Mouse (Mus musculus): Measurements from ENCODE around the gene Cbwd1. TPM values are rescaled to one million over a fixed set of nuclear protein-coding genes. Genes with fewer than 3 reads are reported as not detected.

Cbwd1 gene
- 10 to 100 TPM; 12.4 to 16.2 TPM for total RNA-seq (2021)
- long read RNA-seq, experiment 1, transcript Cbwd1-201 (15 exons, 1,929 nt): major isoform, 5 of 14 reads
- long read RNA-seq, experiment 1, partial matches to known transcripts: 0 of 14 reads
- long read RNA-seq, experiment 1, other reads (novel, unspliced or antisense): 9 of 14 reads
- long read RNA-seq, experiment 2, partial matches to known transcripts: 1 of 17 reads
- long read RNA-seq, experiment 2, other reads (novel, unspliced or antisense): 12 of 17 reads

- Histone ChIP-seq H3K4me3 (peak within 1 kb of the TSS; percentile 76), H3K27ac (peak within 1 kb of the TSS; percentile 57; the same call in 1 of the 2 replicates)
- TF ChIP-seq CTCF (IDR thresholded peaks at IDR 0.05): peak; percentile 87
- intact Hi-C loops (cut with DNase I): loop anchor here (5.0 kb wide), 4 partner anchors 106 to 486 kb away; no protein-coding TSS in a partner anchor
- DNase-seq (ENCODE audit: extremely low spot score in 1 of 2, low spot score in 2 of 2): peak; percentile 96 to 98
These were observed at the start of gene Cbwd1 for GRCm38 (mm10) chr19:24961172-24961962. Gene Cbwd1 (minus strand): TSS chr19:24961610.

- no peak for TF ChIP-seq CTCF (IDR thresholded peaks at IDR 0.05)
- intact Hi-C loops (cut with DNase I): no loop called here
- no peak for DNase-seq (ENCODE audit: extremely low spot score in 1 of 2, low spot score in 2 of 2)
- Histone ChIP-seq H3K27ac (no peak overlapping the region), H3K4me3 (no peak overlapping the region)
These were observed 47.1 kb upstream of the Cbwd1 start for GRCm38 (mm10) chr19:25008509-25008908.

GRCm38 (mm10) chr19:25006686-25007085 lies 45.3 kb upstream of the Cbwd1 start:
- TF ChIP-seq CTCF (IDR thresholded peaks at IDR 0.05): no peak
- intact Hi-C loops (cut with DNase I): no loop called here
- Histone ChIP-seq H3K27ac (no peak overlapping the region), H3K4me3 (no peak overlapping the region)
- DNase-seq (ENCODE audit: extremely low spot score in 1 of 2, low spot score in 2 of 2): no peak

- H3K4me3 ChIP-seq: no peak overlapping the region
- TF ChIP-seq CTCF (IDR thresholded peaks at IDR 0.05): no peak
- intact Hi-C loops (cut with DNase I): no loop called here
- DNase-seq (ENCODE audit: extremely low spot score in 1 of 2, low spot score in 2 of 2): no peak
- no peak overlapping the region for H3K27ac ChIP-seq
These were observed 42.4 kb upstream of the Cbwd1 start for GRCm38 (mm10) chr19:25003810-25004209.

GRCm38 (mm10) chr19:25002828-25003227 lies 41.4 kb upstream of the Cbwd1 start:
- H3K27ac ChIP-seq: no peak overlapping the region
- DNase-seq (ENCODE audit: extremely low spot score in 1 of 2, low spot score in 2 of 2): no peak
- no peak for TF ChIP-seq CTCF (IDR thresholded peaks at IDR 0.05)
- intact Hi-C loops (cut with DNase I): no loop called here
- H3K4me3 ChIP-seq: no peak overlapping the region

- H3K4me3 ChIP-seq: no peak overlapping the region
- no peak for DNase-seq (ENCODE audit: extremely low spot score in 1 of 2, low spot score in 2 of 2)
- intact Hi-C loops (cut with DNase I): no loop called here
- TF ChIP-seq CTCF (IDR thresholded peaks at IDR 0.05): no peak
- no peak overlapping the region for H3K27ac ChIP-seq
These were observed 40.6 kb upstream of the Cbwd1 start for GRCm38 (mm10) chr19:25002032-25002431.

GRCm38 (mm10) chr19:25000153-25000552 lies 38.7 kb upstream of the Cbwd1 start:
- intact Hi-C loops (cut with DNase I): no loop called here
- peak overlapping the region; percentile 64 for H3K4me3 ChIP-seq
- no peak for TF ChIP-seq CTCF (IDR thresholded peaks at IDR 0.05)
- no peak for DNase-seq (ENCODE audit: extremely low spot score in 1 of 2, low spot score in 2 of 2)
- no peak overlapping the region; the same call in 1 of the 2 replicates for H3K27ac ChIP-seq

- TF ChIP-seq CTCF (IDR thresholded peaks at IDR 0.05): peak; percentile 8; the same call in 1 of the 2 replicates
- Histone ChIP-seq H3K4me3 (peak within 1 kb of the TSS; percentile 64), H3K27ac (peak within 1 kb of the TSS; percentile 44)
- peak; percentile 45 to 49 for DNase-seq (ENCODE audit: extremely low spot score in 1 of 2, low spot score in 2 of 2)
- intact Hi-C loops (cut with DNase I): loop anchor here (1.0 kb wide), 1 partner anchor 78 kb away; no protein-coding TSS in a partner anchor
These were observed 37.9 kb upstream of the Cbwd1 start, which contains the start of gene Dock8 for GRCm38 (mm10) chr19:24999201-24999886. Gene Dock8 (plus strand): TSS chr19:24999534.

- DNase-seq (ENCODE audit: extremely low spot score in 1 of 2, low spot score in 2 of 2): no peak
- TF ChIP-seq CTCF (IDR thresholded peaks at IDR 0.05): no peak
- no peak overlapping the region for H3K27ac ChIP-seq
- intact Hi-C loops (cut with DNase I): no loop called here
- no peak overlapping the region for H3K4me3 ChIP-seq
These were observed 37.2 kb upstream of the Cbwd1 start for GRCm38 (mm10) chr19:24998561-24998960.

- no peak overlapping the region for H3K4me3 ChIP-seq
- TF ChIP-seq CTCF (IDR thresholded peaks at IDR 0.05): no peak
These were observed 35.6 kb upstream of the Cbwd1 start for GRCm38 (mm10) chr19:24996815-24997704.

GRCm38 (mm10) chr19:24994900-24995299 lies 33.5 kb upstream of the Cbwd1 start:
- intact Hi-C loops (cut with DNase I): no loop called here
- no peak for DNase-seq (ENCODE audit: extremely low spot score in 1 of 2, low spot score in 2 of 2)
- H3K27ac ChIP-seq: no peak overlapping the region
- TF ChIP-seq CTCF (IDR thresholded peaks at IDR 0.05): no peak
- no peak overlapping the region for H3K4me3 ChIP-seq

More at GRCm38 (mm10) chr19:24996815-24997704, 35.6 kb upstream of the Cbwd1 start:
- H3K27ac ChIP-seq: no peak overlapping the region
- DNase-seq (ENCODE audit: extremely low spot score in 1 of 2, low spot score in 2 of 2): no peak
- intact Hi-C loops (cut with DNase I): no loop called here

All from left cerebral cortex, adult 2 months (tissue).